Mouse (Mus musculus): Measurements from ENCODE around the gene Btc. TPM values are rescaled to one million over a fixed set of nuclear protein-coding genes. Genes with fewer than 3 reads are reported as not detected.

Btc gene
- polyA plus RNA-seq, 1 experiment from 2014 or later: 0.05 TPM

GRCm38 (mm10) chr5:91363274-91363991 is 39.4 kb downstream of the Btc start:
- Histone ChIP-seq H3K4me3 (no peak overlapping the region), H3K27ac (no peak overlapping the region), H3K36me3 (no peaks in the 10 kb centered on the region), H3K4me1 (no peaks in the 10 kb centered on the region), H3K9me3 (replicated peaks) (no peaks in the 10 kb centered on the region), H3K27me3 (ENCODE audit: low read depth, poor library complexity, severe bottlenecking) (no peaks in the 10 kb centered on the region)
- 95% methylated on average over 6 of the region's 6 CpGs for WGBS
- DNase-seq (ENCODE audit: low spot score): no peak

- 79% methylated on average over 5 of the region's 5 CpGs for WGBS
Observed at GRCm38 (mm10) chr5:91352645-91353044, 50.1 kb downstream of the Btc start.

GRCm38 (mm10) chr5:91345681-91346080 is 57.1 kb downstream of the Btc start:
- H3K27ac ChIP-seq: no peak overlapping the region
- WGBS: 75% methylated on average over 5 of the region's 5 CpGs
- no peak overlapping the region for H3K4me3 ChIP-seq
- H3K27me3 ChIP-seq (ENCODE audit: low read depth, poor library complexity, severe bottlenecking): no peaks in the 10 kb centered on the region
- H3K4me1 ChIP-seq: no peaks in the 10 kb centered on the region
- DNase-seq (ENCODE audit: low spot score): no peak
- H3K36me3 ChIP-seq: no peaks in the 10 kb centered on the region
- no peaks in the 10 kb centered on the region for H3K9me3 ChIP-seq (replicated peaks)

More at GRCm38 (mm10) chr5:91352645-91353044, 50.1 kb downstream of the Btc start:
- no peaks in the 10 kb centered on the region for H3K4me1 ChIP-seq
- H3K9me3 ChIP-seq (replicated peaks): no peaks in the 10 kb centered on the region
- no peak for DNase-seq (ENCODE audit: low spot score)
- no peak overlapping the region for H3K27ac ChIP-seq
- H3K27me3 ChIP-seq (ENCODE audit: low read depth, poor library complexity, severe bottlenecking): no peaks in the 10 kb centered on the region
- no peak overlapping the region for H3K4me3 ChIP-seq
- no peaks in the 10 kb centered on the region for H3K36me3 ChIP-seq

- Histone ChIP-seq H3K27me3 (ENCODE audit: low read depth, poor library complexity, severe bottlenecking) (no peaks in the 10 kb centered on the region), H3K9me3 (replicated peaks) (no peaks in the 10 kb centered on the region), H3K27ac (no peak overlapping the region), H3K36me3 (no peaks in the 10 kb centered on the region), H3K4me1 (no peaks in the 10 kb centered on the region), H3K4me3 (no peak overlapping the region)
- WGBS: 87% methylated on average over 2 of the region's 2 CpGs
- no peak for DNase-seq (ENCODE audit: low spot score)
Observed at GRCm38 (mm10) chr5:91345064-91345463, 57.7 kb downstream of the Btc start.

GRCm38 (mm10) chr5:91341981-91342760 is 60.6 kb downstream of the Btc start:
- no peaks in the 10 kb centered on the region for H3K9me3 ChIP-seq (replicated peaks)
- no peaks in the 10 kb centered on the region for H3K4me1 ChIP-seq
- no peak for DNase-seq (ENCODE audit: low spot score)
- H3K27ac ChIP-seq: no peak overlapping the region
- no peaks in the 10 kb centered on the region for H3K36me3 ChIP-seq
- no peaks in the 10 kb centered on the region for H3K27me3 ChIP-seq (ENCODE audit: low read depth, poor library complexity, severe bottlenecking)
- WGBS: 85% methylated on average over 5 of the region's 5 CpGs
- no peak overlapping the region for H3K4me3 ChIP-seq

GRCm38 (mm10) chr5:91334227-91334626 is 68.6 kb downstream of the Btc start:
- Histone ChIP-seq H3K27ac (no peak overlapping the region), H3K36me3 (no peaks in the 10 kb centered on the region), H3K4me3 (no peak overlapping the region), H3K4me1 (no peaks in the 10 kb centered on the region), H3K9me3 (replicated peaks) (no peaks in the 10 kb centered on the region), H3K27me3 (ENCODE audit: low read depth, poor library complexity, severe bottlenecking) (no peaks in the 10 kb centered on the region)
- 91% methylated on average over 4 of the region's 4 CpGs for WGBS
- DNase-seq (ENCODE audit: low spot score): no peak

GRCm38 (mm10) chr5:91332079-91332865 is 70.5 kb downstream of the Btc start:
- no peaks in the 10 kb centered on the region for H3K27me3 ChIP-seq (ENCODE audit: low read depth, poor library complexity, severe bottlenecking)
- H3K36me3 ChIP-seq: no peaks in the 10 kb centered on the region
- no peak overlapping the region for H3K4me3 ChIP-seq
- no peaks in the 10 kb centered on the region for H3K4me1 ChIP-seq
- WGBS: 83% methylated on average over 4 of the region's 4 CpGs
- H3K27ac ChIP-seq: no peak overlapping the region
- no peaks in the 10 kb centered on the region for H3K9me3 ChIP-seq (replicated peaks)
- DNase-seq (ENCODE audit: low spot score): no peak

GRCm38 (mm10) chr5:91321840-91322239 is 81.0 kb downstream of the Btc start:
- no peaks in the 10 kb centered on the region for H3K27me3 ChIP-seq (ENCODE audit: low read depth, poor library complexity, severe bottlenecking)
- H3K36me3 ChIP-seq: no peaks in the 10 kb centered on the region
- no peaks in the 10 kb centered on the region for H3K4me1 ChIP-seq
- WGBS: 76% methylated on average over 1 of the region's 1 CpGs
- H3K9me3 ChIP-seq (replicated peaks): no peaks in the 10 kb centered on the region
- H3K27ac ChIP-seq: no peak overlapping the region
- H3K4me3 ChIP-seq: no peak overlapping the region
- no peak for DNase-seq (ENCODE audit: low spot score)

GRCm38 (mm10) chr5:91320348-91320747 is 82.4 kb downstream of the Btc start:
- 89% methylated on average over 4 of the region's 4 CpGs for WGBS
- no peak for DNase-seq (ENCODE audit: low spot score)
- Histone ChIP-seq H3K4me3 (no peak overlapping the region), H3K36me3 (no peaks in the 10 kb centered on the region), H3K4me1 (no peaks in the 10 kb centered on the region), H3K27me3 (ENCODE audit: low read depth, poor library complexity, severe bottlenecking) (no peaks in the 10 kb centered on the region), H3K27ac (no peak overlapping the region), H3K9me3 (replicated peaks) (no peaks in the 10 kb centered on the region)

GRCm38 (mm10) chr5:91313971-91314370 is 88.8 kb downstream of the Btc start:
- H3K4me3 ChIP-seq: no peak overlapping the region
- no peak overlapping the region for H3K27ac ChIP-seq
- no peaks in the 10 kb centered on the region for H3K27me3 ChIP-seq (ENCODE audit: low read depth, poor library complexity, severe bottlenecking)
- no peaks in the 10 kb centered on the region for H3K4me1 ChIP-seq
- no peaks in the 10 kb centered on the region for H3K9me3 ChIP-seq (replicated peaks)
- H3K36me3 ChIP-seq: no peaks in the 10 kb centered on the region
- no peak for DNase-seq (ENCODE audit: low spot score)
- 75% methylated on average over 4 of the region's 4 CpGs for WGBS

- Histone ChIP-seq H3K4me1 (no peaks in the 10 kb centered on the region), H3K9me3 (replicated peaks) (no peaks in the 10 kb centered on the region), H3K27ac (no peak overlapping the region), H3K36me3 (no peaks in the 10 kb centered on the region), H3K27me3 (ENCODE audit: low read depth, poor library complexity, severe bottlenecking) (no peaks in the 10 kb centered on the region), H3K4me3 (no peak overlapping the region)
- DNase-seq (ENCODE audit: low spot score): no peak
- 47% methylated on average over 4 of the region's 4 CpGs for WGBS
Observed at GRCm38 (mm10) chr5:91311767-91312166, 91.0 kb downstream of the Btc start.

- Histone ChIP-seq H3K36me3 (no peaks in the 10 kb centered on the region), H3K4me3 (no peak overlapping the region), H3K4me1 (no peaks in the 10 kb centered on the region), H3K27me3 (ENCODE audit: low read depth, poor library complexity, severe bottlenecking) (no peaks in the 10 kb centered on the region), H3K27ac (no peak overlapping the region), H3K9me3 (replicated peaks) (no peaks in the 10 kb centered on the region)
- 86% methylated on average over 7 of the region's 7 CpGs for WGBS
- DNase-seq (ENCODE audit: low spot score): no peak
Observed at GRCm38 (mm10) chr5:91308576-91308975, 94.2 kb downstream of the Btc start.

GRCm38 (mm10) chr5:91307907-91308306 is 94.9 kb downstream of the Btc start:
- Histone ChIP-seq H3K4me3 (no peak overlapping the region), H3K27me3 (ENCODE audit: low read depth, poor library complexity, severe bottlenecking) (no peaks in the 10 kb centered on the region), H3K36me3 (no peaks in the 10 kb centered on the region), H3K9me3 (replicated peaks) (no peaks in the 10 kb centered on the region), H3K27ac (no peak overlapping the region), H3K4me1 (no peaks in the 10 kb centered on the region)
- 12% methylated on average over 1 of the region's 1 CpGs for WGBS
- peak; percentile 43 for DNase-seq (ENCODE audit: low spot score)

All from limb, embryonic 10.5 days (tissue).